14 mouse cellular contexts compared by ENCODE assay signal in genomic region chr6:14583829-14584228, GRCm38 (mm10).
"Had no signal": no experiment of that assay in that cellular context is flagged by ENCODE, and none has a peak within 500 bp of the region (broad histone marks: within the 10 kb centered on the region; RNA-seq: fewer than 3 reads in every experiment).

No protein-coding gene starts in this region.

- H3K4me3 ChIP-seq: kidney, embryonic 15.5 days; limb, embryonic 12.5 days; liver, embryonic 15.5 days; neural tube, embryonic 12.5 days had no signal

- H3K9ac ChIP-seq: kidney, embryonic 15.5 days; limb, embryonic 12.5 days; liver, embryonic 15.5 days; neural tube, embryonic 12.5 days had no signal

- ATAC-seq: lung, postnatal 0 days had no signal

- H3K27me3 ChIP-seq: kidney, embryonic 15.5 days; limb, embryonic 12.5 days; liver, embryonic 15.5 days; neural tube, embryonic 12.5 days had no signal

- H3K36me3 ChIP-seq: kidney, embryonic 15.5 days; limb, embryonic 12.5 days; liver, embryonic 15.5 days; neural tube, embryonic 12.5 days had no signal

- H3K9me3 ChIP-seq: kidney, embryonic 15.5 days; limb, embryonic 12.5 days; liver, embryonic 15.5 days; neural tube, embryonic 12.5 days had no signal

- H3K4me1 ChIP-seq: kidney, embryonic 15.5 days; limb, embryonic 12.5 days; liver, embryonic 15.5 days; neural tube, embryonic 12.5 days had no signal

- DNase-seq: kidney, adult 2 months; kidney, postnatal 14 days; lung, adult 2 months; lung, postnatal 36 days; midbrain, embryonic 14.5 days; retina, postnatal 1 day; right cerebral cortex, postnatal 4 days; thymus, postnatal 4 days had no signal

- H3K4me2 ChIP-seq: kidney, embryonic 15.5 days; limb, embryonic 12.5 days; liver, embryonic 11.5 days; liver, embryonic 15.5 days; neural tube, embryonic 12.5 days had no signal

- H3K27ac ChIP-seq: kidney, embryonic 15.5 days; limb, embryonic 12.5 days; liver, embryonic 15.5 days; neural tube, embryonic 12.5 days had no signal
